Mouse (Mus musculus) Muller cell, postnatal 12 days (primary cell): ENCODE results near the gene Zfp30.

Experiments
- DNase-seq: peaks from one replicate; pipeline ENCODE4 v3.0.0-alpha.2; 2015; ENCODE audit errors: inconsistent ontology term

Zfp30 gene

GRCm38 (mm10) chr7:29783871-29784551 lies at the start of gene Zfp30:
TSS of gene Zfp30 (plus strand) at chr7:29783998.
- DNase-seq: peak; percentile 97

DNA sequence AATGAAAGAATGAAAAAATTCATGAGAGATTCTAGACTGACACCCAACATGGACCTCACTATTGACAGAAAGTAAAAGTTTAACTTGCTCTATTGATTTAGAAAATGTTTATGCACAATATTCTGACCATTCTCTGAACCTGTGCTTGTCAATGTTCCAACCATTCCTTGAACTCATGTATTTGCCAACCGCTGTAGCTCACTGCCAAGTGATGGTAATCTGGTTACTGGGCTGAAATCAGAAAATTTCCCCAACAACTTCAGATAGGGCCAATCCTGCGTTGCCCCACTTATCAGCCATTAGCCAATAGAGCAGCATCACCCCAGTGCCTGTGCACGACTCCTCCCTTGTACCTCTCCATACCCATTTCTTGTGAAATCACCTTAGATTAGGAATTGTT lies 41.5 kb upstream of the Zfp30 start:
- DNase-seq: no peak

DNA sequence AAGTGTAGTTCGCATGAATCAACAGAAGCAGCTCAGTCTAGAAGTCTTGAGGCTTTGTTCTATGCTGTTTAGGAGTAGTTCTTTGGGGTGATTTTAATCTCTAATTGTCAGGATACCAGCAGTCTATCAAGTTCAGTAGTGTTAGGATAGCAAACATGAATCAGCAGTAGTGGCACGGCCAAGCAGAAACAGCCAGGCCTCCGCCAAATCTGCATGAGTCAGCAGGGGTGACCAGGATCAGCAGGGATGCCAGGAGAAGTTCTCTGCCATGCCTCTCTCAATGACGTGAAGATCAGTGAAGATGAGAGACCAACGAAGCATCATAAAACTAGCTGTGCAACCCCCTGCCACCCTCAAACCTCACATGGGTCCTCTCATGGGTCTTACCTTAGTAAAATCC lies 23.3 kb upstream of the Zfp30 start:
- DNase-seq: peak; percentile 9

DNA sequence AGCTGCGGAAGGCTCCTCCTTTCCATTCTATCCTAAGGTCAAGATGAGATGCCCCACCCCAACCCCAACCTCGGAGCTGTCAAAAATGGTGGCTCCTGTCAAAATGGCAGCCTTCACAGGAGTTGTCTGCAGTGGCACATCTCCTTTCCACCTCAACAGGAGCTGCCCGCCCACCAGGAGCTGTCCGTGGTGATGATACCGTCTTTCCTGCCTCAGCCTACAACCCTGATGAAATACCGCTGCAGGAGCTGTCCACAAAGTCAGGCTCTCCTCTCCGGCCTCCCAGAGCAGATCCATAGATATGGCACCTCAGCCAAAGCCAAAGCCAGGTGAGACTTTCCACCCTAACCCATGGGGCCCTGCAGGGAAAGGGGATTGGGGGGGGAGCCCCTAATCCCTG lies 19.1 kb upstream of the Zfp30 start:
- no peak for DNase-seq

GRCm38 (mm10) chr7:29767058-29767686 lies 16.6 kb upstream of the Zfp30 start:
- peak; percentile 92 for DNase-seq

- DNase-seq: peak; percentile 90
Measured at GRCm38 (mm10) chr7:29768090-29768900, 15.5 kb upstream of the Zfp30 start, which contains the start of gene Zfp84. TSS of gene Zfp84 (plus strand) at chr7:29768552.

DNA sequence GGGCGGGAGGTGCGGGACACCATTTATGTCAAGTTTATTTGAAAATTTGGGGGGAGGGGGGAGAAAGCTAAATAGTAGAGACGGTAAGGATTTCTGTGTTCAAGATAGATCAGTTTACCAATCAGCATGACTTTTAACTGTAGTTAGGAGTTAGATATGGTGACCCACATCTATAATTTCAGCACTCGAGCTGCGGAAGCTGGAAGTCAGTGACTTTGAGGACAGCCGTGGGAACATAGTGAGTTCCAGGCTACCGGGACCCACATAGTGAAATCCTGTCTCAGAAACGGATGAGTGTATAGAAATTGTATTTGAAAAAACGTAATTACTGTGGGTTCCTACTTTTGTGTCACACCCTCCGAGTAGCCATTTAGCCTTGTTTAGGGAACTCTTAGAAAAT lies 14.8 kb upstream of the Zfp30 start:
- peak; percentile 4 for DNase-seq

DNA sequence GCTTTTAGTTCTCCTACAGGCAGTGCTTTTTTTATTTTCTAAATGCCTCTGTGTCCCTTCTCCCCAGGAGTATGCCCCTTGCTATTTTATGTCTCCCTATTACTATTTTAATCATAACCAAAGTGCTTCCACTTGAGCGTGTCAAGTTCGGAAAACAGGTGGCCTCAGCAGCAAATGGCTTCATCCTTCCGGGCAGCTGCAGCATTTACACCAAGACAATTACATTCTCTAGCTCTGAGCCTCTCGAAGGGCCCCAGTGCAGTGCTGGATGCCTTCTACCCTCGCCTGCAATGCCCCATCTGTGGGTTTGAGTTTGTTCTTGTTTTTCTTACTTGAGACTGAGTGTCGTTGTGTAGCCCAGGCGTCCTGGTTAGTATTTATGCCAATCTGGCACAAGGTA lies 10.3 kb upstream of the Zfp30 start:
- no peak for DNase-seq

GRCm38 (mm10) chr7:29774371-29774770 lies 9.4 kb upstream of the Zfp30 start:
- no peak for DNase-seq

DNA sequence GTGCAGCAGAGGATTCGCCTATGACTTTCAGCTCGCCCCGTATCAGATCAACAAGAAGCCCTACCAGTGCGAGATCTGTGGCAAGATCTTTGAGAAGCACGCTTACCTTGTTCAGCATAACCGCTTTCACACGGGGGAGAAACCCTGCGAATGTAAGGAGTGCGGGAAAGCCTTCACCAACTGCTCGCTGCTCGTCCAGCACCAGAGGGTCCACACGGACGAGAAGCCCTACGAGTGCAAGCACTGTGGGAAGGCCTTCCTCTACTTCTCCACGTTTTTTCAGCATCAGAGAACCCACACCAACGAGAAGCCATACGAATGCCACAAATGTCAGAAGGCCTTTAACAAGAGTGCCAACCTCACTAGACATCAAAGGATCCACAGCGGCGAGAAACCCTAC lies 7.2 kb upstream of the Zfp30 start:
- no peak for DNase-seq

GRCm38 (mm10) chr7:29777372-29777771 lies 6.4 kb upstream of the Zfp30 start:
- DNase-seq: no peak

- no peak for DNase-seq
Measured at GRCm38 (mm10) chr7:29785023-29785422, 1.2 kb downstream of the Zfp30 start.

GRCm38 (mm10) chr7:29785888-29786287 lies 2.1 kb downstream of the Zfp30 start:
- DNase-seq: no peak

- DNase-seq: no peak
Measured at GRCm38 (mm10) chr7:29792906-29793305, 9.1 kb downstream of the Zfp30 start.

DNA sequence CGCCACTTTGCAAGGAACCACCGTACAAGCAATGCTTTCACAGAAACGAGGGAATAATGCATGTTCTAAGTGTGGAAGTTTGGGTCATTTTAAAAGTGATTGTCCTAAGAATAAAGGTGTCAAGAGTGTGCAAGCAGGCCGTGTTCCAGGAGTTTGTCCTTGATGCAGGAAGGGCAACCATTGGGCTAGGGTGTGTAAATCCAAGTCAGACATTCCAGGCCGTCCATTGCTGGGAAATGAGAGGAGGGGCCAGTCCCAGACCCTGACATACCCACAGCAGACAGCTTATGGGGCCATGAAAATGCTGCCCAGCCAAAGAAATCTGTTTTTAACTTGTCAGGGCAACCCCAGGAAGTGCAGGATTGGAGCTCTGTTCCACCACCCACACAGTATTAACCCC lies 23.2 kb downstream of the Zfp30 start:
- no peak for DNase-seq

DNA sequence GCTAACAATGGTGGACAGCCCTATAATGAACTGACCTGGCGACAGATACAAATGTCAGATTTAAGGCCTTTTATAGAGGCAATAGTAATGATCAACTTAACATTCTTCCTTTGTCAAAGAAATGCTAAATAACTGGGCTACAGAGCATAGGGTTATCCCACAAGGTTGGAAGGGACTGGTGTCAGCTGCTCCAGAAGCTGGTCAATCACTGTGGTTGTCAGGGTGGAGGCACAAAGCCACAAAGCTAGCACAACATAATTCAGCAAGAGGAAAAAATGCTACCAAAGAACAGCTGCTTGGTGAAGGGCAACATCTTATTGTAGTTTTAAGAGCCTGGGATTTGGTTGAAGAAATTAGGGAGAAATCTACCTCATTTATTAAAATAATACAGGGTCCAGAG lies 28.4 kb downstream of the Zfp30 start:
- no peak for DNase-seq

GRCm38 (mm10) chr7:29814381-29814780 lies 30.6 kb downstream of the Zfp30 start:
- DNase-seq: no peak

- DNase-seq: peak; percentile 3
Measured at GRCm38 (mm10) chr7:29815061-29815784, 31.4 kb downstream of the Zfp30 start.

DNA sequence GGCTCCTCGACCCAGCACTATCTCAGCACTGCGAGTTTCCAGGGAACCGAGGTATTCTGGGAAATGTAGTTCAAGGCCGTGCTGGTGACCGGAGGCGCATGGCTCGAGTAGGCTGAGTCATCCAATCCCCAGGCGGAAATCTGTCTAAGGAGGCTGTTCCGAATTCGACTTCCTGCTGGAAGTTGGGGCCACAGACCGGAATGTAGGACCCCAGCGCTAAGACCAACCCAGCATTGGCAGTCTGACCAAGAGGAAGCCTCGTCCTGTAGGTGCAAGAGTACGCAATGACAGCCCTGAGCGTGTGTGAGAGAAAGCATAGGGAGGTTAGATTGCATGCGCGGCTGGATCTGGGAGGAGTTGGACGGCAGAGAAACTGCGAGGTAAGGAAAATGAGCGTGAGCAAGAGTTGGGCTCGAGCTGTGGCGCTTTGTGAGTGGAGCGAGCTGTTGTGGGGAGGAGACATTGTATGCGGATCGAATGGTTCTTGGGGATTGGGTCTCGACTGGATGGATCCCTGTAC lies 32.2 kb downstream of the Zfp30 start, which contains the start of gene Zfp790:
Gene Zfp790 (plus strand): TSS at position 205 of the 520 bp plus-strand sequence.
- peak; percentile 94 for DNase-seq

DNA sequence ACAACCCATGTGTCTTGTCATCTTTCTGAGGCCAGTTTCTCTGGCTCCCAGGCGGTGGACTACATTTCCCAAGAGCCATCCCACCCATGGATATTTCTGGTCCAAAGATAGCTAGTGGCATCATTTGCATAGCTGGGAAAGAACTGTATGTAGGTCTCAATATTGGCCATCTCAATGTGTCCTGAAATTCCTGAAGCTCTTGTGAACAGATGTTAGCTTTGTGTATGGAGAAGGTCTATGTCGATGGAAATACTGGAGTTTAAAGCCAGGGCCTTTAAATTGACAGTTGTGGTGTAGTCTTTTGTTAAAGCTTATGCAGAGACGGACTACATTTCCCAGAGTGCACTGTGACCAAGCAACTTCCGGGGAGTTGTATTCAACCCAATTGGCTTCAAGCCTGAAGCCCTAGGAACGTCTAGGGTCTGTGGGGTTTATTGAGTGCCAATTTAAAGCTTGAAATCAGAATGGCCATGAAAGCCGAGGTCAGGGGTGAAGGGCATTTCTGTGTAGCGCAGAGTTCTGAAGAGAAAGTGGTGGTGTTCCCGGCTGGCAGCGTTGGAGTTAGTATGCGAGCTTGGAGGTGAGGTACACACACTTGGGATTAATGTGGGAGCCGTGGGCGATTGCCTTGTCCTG lies 34.9 kb downstream of the Zfp30 start:
- DNase-seq: peak; percentile 75

DNA sequence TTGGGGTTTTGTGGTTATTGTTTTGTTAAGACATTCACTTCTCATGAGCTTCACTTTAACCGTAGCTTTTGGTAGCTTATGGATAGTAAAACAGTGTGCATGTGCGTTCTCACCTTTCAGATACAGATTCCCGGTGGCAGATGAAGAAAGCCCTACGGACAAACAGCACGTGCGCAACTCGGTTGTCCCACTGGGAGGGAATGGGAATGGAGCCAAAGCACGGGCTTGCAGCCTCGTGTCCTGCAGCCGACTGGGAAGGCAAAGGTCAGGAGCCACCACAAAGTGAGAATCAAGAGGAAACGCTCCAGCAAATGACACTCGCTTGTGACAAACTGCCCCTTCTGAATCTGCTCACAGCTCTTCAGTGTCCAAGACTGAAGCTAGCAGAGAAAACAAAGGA lies 44.2 kb downstream of the Zfp30 start:
- DNase-seq: no peak
